Mouse (Mus musculus): Measurements from ENCODE around the gene Phactr1.

The Phactr1 gene

DNA sequence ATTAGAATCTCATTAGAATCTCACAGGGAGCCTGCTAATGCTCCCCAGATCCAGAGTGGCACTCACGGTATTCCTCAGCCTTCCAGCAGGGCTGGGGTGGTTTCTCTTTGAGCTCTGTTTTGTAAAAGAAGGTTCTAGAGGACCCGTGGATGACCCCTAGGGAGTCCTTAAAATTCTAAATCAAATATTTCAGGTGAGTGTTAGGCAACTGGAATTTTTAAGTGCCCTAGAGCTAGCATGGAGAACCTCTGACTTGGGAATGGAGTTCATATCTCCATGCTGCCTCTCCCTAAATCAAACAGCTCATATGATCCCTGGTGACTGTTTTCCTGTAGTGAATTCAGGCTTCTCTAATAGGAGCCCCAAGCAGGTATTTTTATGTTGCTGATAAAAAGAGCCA is 197.9 kb downstream of the Phactr1 start:
- DNase-seq: no peak

GRCm38 (mm10) chr13:42884033-42884724 is 203.8 kb downstream of the Phactr1 start:
- DNase-seq: peak; percentile 36 to 37

DNA sequence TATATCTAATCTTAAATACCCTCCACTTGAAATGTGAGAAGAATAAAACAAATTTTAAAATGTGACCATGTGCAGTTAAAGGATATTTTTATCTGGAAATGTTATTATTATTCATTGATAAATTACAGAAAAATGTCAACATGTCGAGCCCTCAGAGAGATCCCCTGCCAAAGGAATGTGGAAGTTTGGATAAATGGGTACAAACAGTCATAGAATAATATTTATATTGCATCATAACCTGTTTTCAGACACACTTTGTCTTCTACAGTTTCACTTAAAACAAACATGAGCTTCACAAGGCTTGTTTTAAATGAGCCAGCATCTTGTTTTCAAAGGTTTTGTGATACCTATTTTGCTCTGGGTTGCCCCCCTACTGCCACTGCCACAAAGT is 204.3 kb downstream of the Phactr1 start:
- no peak for DNase-seq

DNA sequence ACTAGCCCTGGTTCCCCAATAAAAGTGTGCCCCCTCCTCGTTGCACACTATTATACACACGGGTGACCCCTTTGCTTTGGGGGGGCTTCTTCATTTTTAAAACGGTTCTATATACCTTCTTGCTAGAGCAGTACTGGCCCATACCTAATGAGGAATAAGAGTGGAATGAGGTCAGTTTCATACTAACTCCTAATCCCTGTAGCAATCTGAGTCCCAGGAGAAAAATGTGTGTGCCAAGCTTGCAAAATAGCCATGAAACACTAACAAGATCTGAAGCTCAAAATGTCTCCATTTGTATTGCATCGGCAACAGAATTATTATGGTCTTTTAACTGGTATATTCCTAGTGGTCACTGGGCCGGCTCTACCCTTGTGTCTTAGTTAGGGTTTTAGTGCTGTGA is 207.3 kb downstream of the Phactr1 start:
- DNase-seq: no peak

DNA sequence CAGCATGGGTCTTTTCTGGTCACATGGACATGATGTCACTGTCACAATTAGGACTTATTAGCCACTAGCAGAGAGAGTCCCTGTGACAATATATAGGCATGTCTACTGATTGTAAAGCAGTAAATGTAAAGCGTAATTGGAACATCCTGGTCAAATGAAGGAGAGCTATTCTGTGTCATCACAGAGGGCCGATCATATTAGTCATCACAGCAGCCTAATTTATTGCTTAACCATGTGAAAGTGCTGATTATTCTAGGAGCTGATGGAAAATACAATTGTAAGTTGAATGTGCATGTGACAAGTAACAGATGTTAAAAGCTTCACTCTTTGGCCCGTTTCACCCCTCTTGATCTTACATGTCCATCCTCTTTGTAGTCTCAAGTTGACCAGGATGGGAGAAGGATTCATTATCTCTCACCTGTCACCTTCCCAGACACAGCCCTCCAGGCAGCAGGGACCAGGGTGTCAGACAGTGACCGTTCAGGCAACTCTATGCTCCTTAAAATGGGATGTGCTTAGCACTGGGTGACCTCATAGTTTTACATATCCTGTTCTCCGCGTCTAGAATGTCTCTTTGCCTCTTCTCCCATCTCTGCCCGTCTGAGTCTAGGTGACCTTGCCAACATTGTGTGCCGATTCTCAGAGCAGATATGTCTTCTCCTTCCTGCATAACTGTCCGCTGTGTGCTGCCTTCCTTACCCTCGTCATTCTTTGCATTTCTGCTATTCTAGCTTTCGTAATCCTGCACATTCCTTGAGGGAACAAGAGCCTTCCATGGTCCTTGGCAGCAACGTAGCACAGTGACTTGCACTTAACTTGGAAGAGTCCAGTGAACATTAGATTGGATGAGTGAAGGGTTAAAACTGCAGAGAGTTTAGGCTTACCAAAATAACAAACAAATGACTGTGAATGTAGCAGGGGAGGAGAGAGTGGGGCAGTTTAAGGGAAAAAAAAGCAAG is 209.4 kb downstream of the Phactr1 start:
- DNase-seq: no peak

- no peak for DNase-seq
Measured at GRCm38 (mm10) chr13:42890651-42891050, 210.2 kb downstream of the Phactr1 start.

DNA sequence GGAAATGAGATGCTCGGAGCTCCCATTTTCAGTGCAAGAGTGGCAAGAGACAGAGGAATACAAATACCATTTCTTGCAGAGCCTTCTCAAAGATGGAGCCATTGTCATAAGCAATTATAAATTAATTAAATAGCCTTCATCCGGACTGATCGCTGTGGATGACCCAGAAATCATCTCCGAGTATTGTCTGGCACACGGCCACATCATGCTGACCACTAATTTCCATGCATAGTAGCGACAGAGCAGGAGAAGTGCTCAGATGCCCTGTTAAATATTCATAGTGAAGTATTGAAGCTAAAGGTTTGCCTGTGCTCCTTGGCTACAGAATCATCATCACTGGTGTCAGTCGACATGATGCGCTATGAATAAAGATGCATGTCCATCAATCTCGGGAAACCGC is 213.6 kb downstream of the Phactr1 start:
- DNase-seq: no peak

DNA sequence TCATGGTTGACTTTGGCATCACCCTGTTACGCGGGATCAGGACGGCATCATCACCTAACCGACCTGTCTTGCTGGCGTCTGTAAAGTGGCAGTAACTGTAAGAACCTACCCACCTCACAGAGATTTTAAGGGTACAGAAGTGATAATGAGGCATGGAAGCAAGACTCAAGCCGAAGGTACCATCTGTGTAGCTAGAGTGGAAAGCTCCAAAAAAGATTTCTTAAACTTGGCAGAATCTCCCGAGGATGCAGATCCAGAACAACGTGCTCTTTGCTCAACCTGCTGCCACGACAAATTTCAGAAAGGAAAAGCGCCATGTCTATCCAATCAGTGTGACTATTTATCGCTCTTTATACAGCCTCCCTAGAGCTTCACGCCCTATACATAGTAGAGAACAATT is 214.2 kb downstream of the Phactr1 start:
- no peak for DNase-seq

DNA sequence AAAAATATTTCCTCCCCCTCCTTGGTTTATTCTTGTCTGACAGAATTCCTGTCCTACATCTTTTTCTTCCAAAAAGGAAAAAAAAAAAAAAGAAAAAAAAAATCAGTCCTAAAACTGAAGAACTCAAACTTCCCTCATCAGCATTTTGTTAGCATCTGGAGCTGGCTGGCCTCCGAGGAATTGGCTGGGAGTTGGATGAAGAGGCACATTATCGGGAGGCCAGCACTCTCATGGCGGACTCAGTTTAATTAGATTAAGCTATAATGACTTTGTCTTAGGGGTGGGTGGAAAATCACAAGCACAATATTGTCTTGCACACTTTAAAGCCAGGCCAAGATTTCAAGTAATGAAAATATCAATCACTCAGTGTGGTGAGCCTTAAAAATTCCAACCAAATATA is 215.6 kb downstream of the Phactr1 start:
- peak; percentile 23 to 48 for DNase-seq

DNA sequence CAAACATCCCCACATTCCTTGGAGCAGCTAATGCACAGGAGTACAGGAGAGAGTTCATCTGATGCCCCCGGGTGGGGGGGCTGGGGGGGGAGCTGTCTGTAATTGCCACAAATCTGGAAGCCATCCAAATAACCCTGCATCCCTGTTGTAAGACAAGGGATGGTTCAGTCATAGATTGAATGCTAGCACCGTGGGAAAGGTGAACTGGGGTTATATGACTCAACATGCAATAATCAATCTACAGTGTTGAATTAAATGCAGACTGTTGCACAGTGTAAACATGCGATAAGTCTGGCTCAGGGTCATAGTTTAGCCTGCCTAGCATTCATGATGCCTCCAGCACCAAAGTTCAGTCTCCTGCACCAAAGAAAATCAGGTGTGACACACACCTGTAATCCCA is 219.2 kb downstream of the Phactr1 start:
- DNase-seq: no peak

GRCm38 (mm10) chr13:42901837-42902236 is 221.4 kb downstream of the Phactr1 start:
- DNase-seq: no peak

DNA sequence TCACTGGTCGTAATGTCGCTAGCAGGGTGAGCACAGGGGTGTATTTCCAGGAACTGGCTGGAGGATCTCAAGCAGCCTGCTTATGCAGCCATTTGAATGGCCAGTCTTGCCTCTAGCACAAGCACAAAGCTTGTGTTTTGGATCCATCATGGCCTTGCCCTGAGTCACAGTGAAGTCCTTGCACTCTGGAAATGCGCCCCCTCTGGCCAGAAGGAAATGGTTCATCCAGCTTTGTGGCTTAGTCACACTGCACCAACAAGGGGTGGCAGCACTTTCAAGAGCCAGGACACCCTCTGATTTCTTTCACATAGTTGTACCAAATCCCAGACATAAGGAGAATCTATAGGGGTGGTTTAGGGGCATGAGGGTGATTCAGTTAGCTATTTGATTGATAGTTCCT is 222.4 kb downstream of the Phactr1 start:
- no peak for DNase-seq

DNA sequence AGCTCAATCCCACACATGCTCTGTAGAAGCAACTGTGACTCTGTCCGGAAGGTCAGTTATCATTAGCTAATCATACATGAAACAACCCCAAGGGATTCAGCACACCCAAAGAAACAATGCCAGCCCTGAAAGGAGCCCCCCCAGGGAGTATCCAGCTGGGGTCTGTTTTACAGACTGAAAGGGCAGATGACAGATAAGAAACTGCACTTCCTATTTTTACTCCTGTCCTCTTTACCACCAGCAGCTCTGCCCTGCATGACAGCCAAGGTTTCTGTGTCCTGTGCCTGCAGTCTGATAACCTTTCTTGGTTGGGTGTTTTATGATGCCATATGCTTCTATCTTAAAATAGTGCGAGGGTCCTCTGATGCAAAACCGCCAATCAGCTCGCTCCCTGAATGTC is 225.4 kb downstream of the Phactr1 start:
- DNase-seq: no peak

DNA sequence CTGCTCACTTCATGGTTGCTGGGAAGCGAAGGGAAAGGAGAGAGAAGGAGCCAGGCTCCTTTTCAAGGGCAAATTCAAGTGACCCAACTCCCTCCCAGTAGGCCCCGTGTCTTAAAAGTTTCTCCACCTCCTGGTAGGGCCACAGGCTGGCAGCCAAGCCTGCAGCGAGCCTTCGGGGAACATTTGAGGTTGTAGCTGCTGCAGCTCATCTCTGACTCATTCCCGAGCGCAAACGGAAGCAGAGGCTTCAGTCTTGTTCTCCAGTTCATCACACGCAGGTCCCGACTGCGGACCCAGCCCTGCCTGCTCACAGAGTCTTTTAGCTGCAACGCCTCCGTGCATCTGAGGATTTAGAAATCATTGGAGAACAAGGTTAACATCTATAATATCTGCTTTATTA is 226.6 kb downstream of the Phactr1 start:
- DNase-seq: no peak

DNA sequence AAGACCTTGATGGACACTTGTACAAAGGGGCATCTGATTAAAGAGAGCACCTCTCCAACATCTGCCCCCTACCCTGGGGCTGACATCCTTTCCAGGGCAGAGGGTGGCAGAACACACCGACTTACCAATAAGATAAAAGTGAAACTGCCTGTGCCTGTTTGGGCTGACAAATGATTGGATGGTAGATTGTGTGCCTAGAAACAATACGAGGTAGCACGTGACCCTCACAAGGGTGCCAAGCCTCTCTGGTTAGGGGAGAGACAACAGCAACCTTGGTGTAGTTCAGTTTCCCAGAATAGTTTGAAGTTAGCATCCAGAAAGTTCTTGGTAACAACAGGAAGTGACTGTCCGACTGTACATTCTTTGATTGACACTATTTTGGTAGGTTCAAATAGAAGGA is 234.7 kb downstream of the Phactr1 start:
- DNase-seq: no peak

- no peak for DNase-seq
Measured at GRCm38 (mm10) chr13:42915851-42916193, 235.4 kb downstream of the Phactr1 start.

DNA sequence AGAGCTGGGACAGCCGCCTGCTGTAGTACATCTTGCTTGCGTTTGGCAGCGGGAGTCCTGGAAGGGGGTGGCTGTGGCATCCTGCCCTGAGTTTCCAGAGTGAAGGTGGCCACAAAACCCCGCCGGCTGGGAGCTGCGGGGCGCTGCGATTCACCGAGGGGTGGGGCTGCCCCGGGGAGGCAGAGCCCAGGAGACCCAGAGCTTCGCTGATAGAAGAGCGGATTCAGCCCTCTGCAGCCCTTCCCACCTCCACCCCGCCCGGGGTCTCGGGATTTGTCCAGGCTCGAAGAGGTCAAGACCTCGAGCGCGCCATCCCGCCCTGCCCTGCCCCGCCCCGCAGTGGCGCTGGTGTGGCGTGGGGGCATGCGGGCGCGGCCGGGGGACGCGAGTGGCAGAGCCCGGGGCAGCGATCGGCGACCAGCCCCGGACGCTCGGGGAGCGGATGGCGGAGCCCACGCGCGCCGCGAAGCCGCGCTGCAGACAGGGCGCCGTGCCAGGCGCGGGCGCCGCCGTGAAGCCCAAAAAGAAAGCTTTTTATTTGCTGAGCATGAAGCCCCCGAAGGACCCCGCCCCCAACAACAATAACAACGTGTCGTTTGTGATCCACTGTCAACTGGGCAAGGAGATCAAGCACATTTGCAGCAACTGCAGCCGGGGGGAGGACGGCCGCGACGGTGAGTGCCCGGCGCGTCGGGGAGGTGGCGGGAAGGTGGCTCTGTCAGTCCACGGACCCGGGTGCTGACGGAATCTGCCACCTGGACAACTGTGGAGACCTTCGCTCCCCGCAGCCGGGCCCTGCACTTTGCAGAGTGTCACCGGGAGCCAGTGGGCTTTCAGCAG is 236.0 kb downstream of the Phactr1 start:
- DNase-seq: peak; percentile 34 to 51

- peak; percentile 75 to 78 for DNase-seq
Measured at GRCm38 (mm10) chr13:42917251-42917650, 236.8 kb downstream of the Phactr1 start.

- DNase-seq: no peak
Measured at GRCm38 (mm10) chr13:42920062-42920461, 239.6 kb downstream of the Phactr1 start.

- peak; percentile 42 to 78 for DNase-seq
Measured at GRCm38 (mm10) chr13:42921769-42922450, 241.5 kb downstream of the Phactr1 start.

- no peak for DNase-seq
Measured at GRCm38 (mm10) chr13:42927778-42928177, 247.4 kb downstream of the Phactr1 start.

GRCm38 (mm10) chr13:42929529-42930235 is 249.3 kb downstream of the Phactr1 start:
- no peak for DNase-seq

Data from kidney, postnatal 25 days (tissue).